Mouse (Mus musculus): ENCODE data around the gene Lcor. TPM values are rescaled to one million over a fixed set of nuclear protein-coding genes. Genes with fewer than 3 reads are reported as not detected.

The Lcor gene
- polyA plus RNA-seq, 1 experiment, result 3.4 TPM

Other genes starting within 250 kb of the Lcor start
- 70.2 and 87.9 TPM in 2 replicates for gene Tm9sf3, start 218.6 kb upstream of the Lcor start, polyA plus RNA-seq (2012; ENCODE audit: insufficient read depth, insufficient read length, missing spikeins)
- gene Pik3ap1, start 97.5 kb upstream of the Lcor start, polyA plus RNA-seq (2012; ENCODE audit: insufficient read depth, insufficient read length, missing spikeins), result 1.4 and 3.3 TPM in 2 replicates
- gene Gm340, start 99.7 kb downstream of the Lcor start, polyA plus RNA-seq (2012; ENCODE audit: insufficient read depth, insufficient read length, missing spikeins), result 1.4 and 3.4 TPM in 2 replicates